Mouse (Mus musculus): ENCODE results near the gene Yju2. TPM values are rescaled to one million over a fixed set of nuclear protein-coding genes. Genes with fewer than 3 reads are reported as not detected.

The Yju2 gene
- total RNA-seq, 1 experiment = 14.0 TPM

- in situ Hi-C loops (cut with MboI; ENCODE audit: low sequenced_read_pairs in 2 of 2, unreplicated experiment in 2 of 2) = no loop called here
- no peak for TF ChIP-seq ZNF384 (IDR thresholded peaks at IDR 0.05; ENCODE audit: low read depth, low read length)
- no peak for TF ChIP-seq CHD2 (IDR thresholded peaks at IDR 0.05; ENCODE audit: low read depth, low read length)
- no peak for TF ChIP-seq HCFC1 (IDR thresholded peaks at IDR 0.05; ENCODE audit: borderline replicate concordance, insufficient read depth, low read length)
- no peak for TF ChIP-seq ZC3H11A (IDR thresholded peaks at IDR 0.05; ENCODE audit: borderline replicate concordance, low read depth, low read length)
- TF ChIP-seq MAFK (IDR thresholded peaks at IDR 0.05; ENCODE audit: insufficient read depth, low read depth, low read length) = no peak
- DNase-seq (ENCODE audit: low read depth, low spot score) = no peak
- Histone ChIP-seq H3K9me3 (ENCODE audit: control insufficient read depth, insufficient read depth, low read depth, low read length) (no peaks in the 10 kb centered on the region), H3K36me3 (ENCODE audit: control insufficient read depth, insufficient read depth, low read length, poor library complexity, severe bottlenecking) (peaks cover 8% of the 10 kb centered on the region), H3K4me3 (ENCODE audit: insufficient read depth in 1 of 2, low read depth in 1 of 2, low read length in 2 of 2, poor library complexity in 1 of 2, severe bottlenecking in 1 of 2) (no peak overlapping the region), H3K9ac (ENCODE audit: insufficient read depth, low read depth, low read length, poor library complexity, severe bottlenecking) (no peak overlapping the region; the same call in 1 of the 2 replicates), H3K27ac (ENCODE audit: insufficient read depth, low read depth, low read length, poor library complexity, severe bottlenecking) (no peak overlapping the region), H3K4me1 (ENCODE audit: control insufficient read depth in 2 of 2, insufficient read depth in 2 of 2, low read length in 2 of 2, poor library complexity in 1 of 2) (peaks cover 4 to 30% of the 10 kb centered on the region in 2 experiments; a peak in 3 of 4 replicates)
Observed at GRCm38 (mm10) chr17:55957168-55957567, 1.7 kb upstream of the Yju2 start.

GRCm38 (mm10) chr17:55957726-55958583 is 944 bp upstream of the Yju2 start:
- Histone ChIP-seq H3K36me3 (ENCODE audit: control insufficient read depth, insufficient read depth, low read length, poor library complexity, severe bottlenecking) (peaks cover 11% of the 10 kb centered on the region), H3K9me3 (ENCODE audit: control insufficient read depth, insufficient read depth, low read depth, low read length) (no peaks in the 10 kb centered on the region), H3K4me3 (ENCODE audit: insufficient read depth in 1 of 2, low read depth in 1 of 2, low read length in 2 of 2, poor library complexity in 1 of 2, severe bottlenecking in 1 of 2) (peak overlapping the region; percentile 81 to 98), H3K27ac (ENCODE audit: insufficient read depth, low read depth, low read length, poor library complexity, severe bottlenecking) (no peak overlapping the region), H3K9ac (ENCODE audit: insufficient read depth, low read depth, low read length, poor library complexity, severe bottlenecking) (peak overlapping the region; percentile 75; the same call in 1 of the 2 replicates), H3K4me1 (ENCODE audit: control insufficient read depth in 2 of 2, insufficient read depth in 2 of 2, low read length in 2 of 2, poor library complexity in 1 of 2) (peaks cover 4 to 23% of the 10 kb centered on the region in 2 experiments; a peak in 2 of 4 replicates)
- DNase-seq (ENCODE audit: low read depth, low spot score) = no peak
- in situ Hi-C loops (cut with MboI; ENCODE audit: low sequenced_read_pairs in 2 of 2, unreplicated experiment in 2 of 2) = no loop called here
- no peak for TF ChIP-seq ZNF384 (IDR thresholded peaks at IDR 0.05; ENCODE audit: low read depth, low read length)
- no peak for TF ChIP-seq ZC3H11A (IDR thresholded peaks at IDR 0.05; ENCODE audit: borderline replicate concordance, low read depth, low read length)
- no peak for TF ChIP-seq HCFC1 (IDR thresholded peaks at IDR 0.05; ENCODE audit: borderline replicate concordance, insufficient read depth, low read length)
- no peak for TF ChIP-seq CHD2 (IDR thresholded peaks at IDR 0.05; ENCODE audit: low read depth, low read length)
- TF ChIP-seq MAFK (IDR thresholded peaks at IDR 0.05; ENCODE audit: insufficient read depth, low read depth, low read length) = no peak

GRCm38 (mm10) chr17:55958584-55958886 is 364 bp upstream of the Yju2 start:
- Histone ChIP-seq H3K9ac (ENCODE audit: insufficient read depth, low read depth, low read length, poor library complexity, severe bottlenecking) (peak overlapping the region; percentile 75), H3K36me3 (ENCODE audit: control insufficient read depth, insufficient read depth, low read length, poor library complexity, severe bottlenecking) (peaks cover 11% of the 10 kb centered on the region), H3K27ac (ENCODE audit: insufficient read depth, low read depth, low read length, poor library complexity, severe bottlenecking) (no peak overlapping the region), H3K4me1 (ENCODE audit: control insufficient read depth in 2 of 2, insufficient read depth in 2 of 2, low read length in 2 of 2, poor library complexity in 1 of 2) (peaks cover 4 to 21% of the 10 kb centered on the region in 2 experiments; a peak in 3 of 4 replicates), H3K4me3 (ENCODE audit: insufficient read depth in 1 of 2, low read depth in 1 of 2, low read length in 2 of 2, poor library complexity in 1 of 2, severe bottlenecking in 1 of 2) (peak overlapping the region; percentile 81 to 98), H3K9me3 (ENCODE audit: control insufficient read depth, insufficient read depth, low read depth, low read length) (no peaks in the 10 kb centered on the region)
- no peak for TF ChIP-seq MAFK (IDR thresholded peaks at IDR 0.05; ENCODE audit: insufficient read depth, low read depth, low read length)
- TF ChIP-seq HCFC1 (IDR thresholded peaks at IDR 0.05; ENCODE audit: borderline replicate concordance, insufficient read depth, low read length) = no peak
- no peak for TF ChIP-seq ZNF384 (IDR thresholded peaks at IDR 0.05; ENCODE audit: low read depth, low read length)
- in situ Hi-C loops (cut with MboI; ENCODE audit: low sequenced_read_pairs in 2 of 2, unreplicated experiment in 2 of 2) = no loop called here
- DNase-seq (ENCODE audit: low read depth, low spot score) = no peak

DNA sequence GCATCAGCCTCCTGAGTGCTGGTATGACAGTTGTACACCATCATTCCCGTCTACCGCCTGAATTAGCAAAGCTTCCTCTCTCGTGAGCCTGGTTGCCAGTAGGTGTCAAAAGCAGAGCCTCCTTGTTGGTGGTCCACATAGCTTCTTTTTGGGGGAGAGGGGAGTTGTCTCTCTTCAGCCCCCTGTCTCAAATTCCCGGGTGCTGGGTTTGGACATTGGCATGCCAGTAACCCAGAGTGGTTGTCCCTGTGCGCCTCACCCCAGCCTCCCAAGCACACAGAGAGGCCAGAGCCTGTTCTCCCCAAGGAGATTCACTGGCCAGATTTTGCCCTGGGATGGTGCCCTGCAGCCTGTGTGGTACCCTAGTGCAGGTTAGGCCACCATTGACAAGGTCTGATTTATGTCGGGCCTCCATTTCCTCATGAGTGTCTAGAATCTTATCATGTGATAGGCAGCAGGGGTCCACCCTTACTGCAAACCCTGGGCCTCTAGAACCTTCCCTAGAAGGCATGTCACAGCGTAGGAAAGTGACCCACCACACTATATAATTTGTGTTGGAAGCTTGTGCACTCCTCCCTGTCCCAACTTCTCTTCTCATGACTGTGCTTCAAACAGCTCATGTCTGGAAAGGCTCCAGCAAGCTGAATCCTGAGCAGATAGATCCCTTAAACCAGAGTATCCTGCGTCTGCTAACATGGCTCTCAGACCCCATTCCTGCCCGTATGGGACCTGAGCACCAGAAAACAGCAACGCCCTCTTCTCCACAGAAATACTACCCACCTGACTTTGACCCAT is 1.2 kb downstream of the Yju2 start:
- in situ Hi-C loops (cut with MboI; ENCODE audit: low sequenced_read_pairs in 2 of 2, unreplicated experiment in 2 of 2) = no loop called here
- no peak overlapping the region for H3K9ac ChIP-seq (ENCODE audit: insufficient read depth, low read depth, low read length, poor library complexity, severe bottlenecking)
- H3K4me3 ChIP-seq (ENCODE audit: insufficient read depth in 1 of 2, low read depth in 1 of 2, low read length in 2 of 2, poor library complexity in 1 of 2, severe bottlenecking in 1 of 2) = 0 out of 4 replicates have a peak overlapping the region, but pooled peaks of 1 of the 2 experiments have one; percentile 73
- H3K36me3 ChIP-seq (ENCODE audit: control insufficient read depth, insufficient read depth, low read length, poor library complexity, severe bottlenecking) = peaks cover 14% of the 10 kb centered on the region
- H3K9me3 ChIP-seq (ENCODE audit: control insufficient read depth, insufficient read depth, low read depth, low read length) = no peaks in the 10 kb centered on the region
- DNase-seq (ENCODE audit: low read depth, low spot score) = no peak
- H3K4me1 ChIP-seq (ENCODE audit: control insufficient read depth in 2 of 2, insufficient read depth in 2 of 2, low read length in 2 of 2, poor library complexity in 1 of 2) = peaks cover 4 to 15% of the 10 kb centered on the region in 2 experiments; a peak in 3 of 4 replicates
- no peak overlapping the region for H3K27ac ChIP-seq (ENCODE audit: insufficient read depth, low read depth, low read length, poor library complexity, severe bottlenecking)
- no peak for TF ChIP-seq CHD2 (IDR thresholded peaks at IDR 0.05; ENCODE audit: low read depth, low read length)

Data from ES-E14 (cell line).